Mouse (Mus musculus) fat pad, adult 2 months (tissue): Measurements from ENCODE around the gene Grifin.

Source experiments
- DNase-seq: peaks from one replicate; pipeline ENCODE4 v3.0.0-alpha.2; 2011; ENCODE audit warnings: low read depth, low spot score; ENCODE audit errors: extremely low read depth

Grifin gene

GRCm38 (mm10) chr5:140549306-140550047 lies 15.4 kb downstream of the Grifin start:
- DNase-seq, result no peak

GRCm38 (mm10) chr5:140546332-140546731 lies 18.5 kb downstream of the Grifin start:
- no peak for DNase-seq

GRCm38 (mm10) chr5:140545651-140546050 lies 19.2 kb downstream of the Grifin start:
- DNase-seq, result no peak

- no peak for DNase-seq
These were observed 21.9 kb downstream of the Grifin start for GRCm38 (mm10) chr5:140542811-140543575.

- DNase-seq, result no peak
These were observed 24.8 kb downstream of the Grifin start for GRCm38 (mm10) chr5:140540106-140540505.

- no peak for DNase-seq
These were observed 26.7 kb downstream of the Grifin start for GRCm38 (mm10) chr5:140538111-140538683.

- no peak for DNase-seq
These were observed 38.1 kb downstream of the Grifin start for GRCm38 (mm10) chr5:140526754-140527153.

GRCm38 (mm10) chr5:140521196-140521595 lies 43.7 kb downstream of the Grifin start:
- DNase-seq, result no peak

GRCm38 (mm10) chr5:140517921-140518230 lies 47.0 kb downstream of the Grifin start:
- DNase-seq, result no peak

- no peak for DNase-seq
These were observed 47.5 kb downstream of the Grifin start for GRCm38 (mm10) chr5:140517159-140517920.

GRCm38 (mm10) chr5:140514799-140515486 lies 49.9 kb downstream of the Grifin start:
- no peak for DNase-seq

GRCm38 (mm10) chr5:140513921-140514320 lies 51.0 kb downstream of the Grifin start:
- no peak for DNase-seq
